Mouse (Mus musculus) thymus, adult 2 months (tissue): ENCODE measurements at regions not wholly inside any gene's neighbourhood (a gene's known extent, or its start where the extent isn't known, plus 50 kb on each side); places are given as distances from the start of the nearest gene placed in this dataset.

ENCODE experiments used
- CTCF ChIP-seq: fragments of 200-500 bp; IDR thresholded peaks from 2 replicates; pipeline ENCODE4 v1.5.1; 2012; ENCODE audit warnings: mild to moderate bottlenecking, control low read depth, low read length, moderate library complexity, borderline replicate concordance; ENCODE audit not compliant: control insufficient read depth, poor library complexity, insufficient read depth; ENCODE audit errors: extremely low read depth
- POLR2A ChIP-seq: fragments of 200-500 bp; IDR thresholded peaks from 2 replicates; pipeline ENCODE4 v1.6.1; 2012; ENCODE audit warnings: mild to moderate bottlenecking, low read length, control low read depth, moderate library complexity; ENCODE audit not compliant: control insufficient read depth, poor library complexity, insufficient read depth; ENCODE audit errors: extremely low read depth

GRCm38 (mm10) chr1:184310185-184310815, 276.2 kb upstream of the 1700056E22Rik start:
- no peak for TF ChIP-seq POLR2A
- TF ChIP-seq CTCF = no peak
